Mouse (Mus musculus) spleen, postnatal 36 days (tissue): Measurements from ENCODE around the gene Prc1.

ENCODE experiments used
- DNase-seq, 2 experiments: peaks; one replicate each; pipeline ENCODE4 v3.0.0; 2022; ENCODE audit warnings: low spot score in 2 of 2, mixed read lengths in 1 of 2

Prc1 gene

GRCm38 (mm10) chr7:80294062-80294763 is at the start of gene Prc1:
Prc1 (plus strand) TSS chr7:80294450.
- DNase-seq: peak; percentile 99

DNA sequence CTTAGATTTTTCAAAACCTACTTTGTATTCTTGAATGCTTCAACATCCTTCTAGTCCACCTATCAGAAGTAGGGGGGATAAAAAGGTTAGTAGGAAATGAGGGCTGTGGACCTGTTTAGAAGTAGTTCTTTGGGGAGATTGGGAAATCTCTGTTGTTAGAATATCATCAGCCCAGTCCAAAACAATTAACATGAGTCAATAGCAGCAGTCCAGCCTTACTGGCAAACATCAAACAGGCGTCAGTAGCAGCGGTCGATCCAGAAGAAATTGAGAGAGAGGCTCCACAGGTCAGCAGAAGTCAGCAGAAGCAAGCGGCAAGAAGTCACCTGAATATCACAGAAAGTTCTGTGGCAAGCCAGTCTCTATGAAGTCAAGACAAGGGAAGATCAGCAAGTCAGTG is 49.4 kb upstream of the Prc1 start:
- no peak for DNase-seq

GRCm38 (mm10) chr7:80246148-80246721 is 48.0 kb upstream of the Prc1 start, which contains the start of gene Ttll13:
Ttll13 (plus strand) TSS chr7:80246376.
- peak; percentile 97 for DNase-seq

DNA sequence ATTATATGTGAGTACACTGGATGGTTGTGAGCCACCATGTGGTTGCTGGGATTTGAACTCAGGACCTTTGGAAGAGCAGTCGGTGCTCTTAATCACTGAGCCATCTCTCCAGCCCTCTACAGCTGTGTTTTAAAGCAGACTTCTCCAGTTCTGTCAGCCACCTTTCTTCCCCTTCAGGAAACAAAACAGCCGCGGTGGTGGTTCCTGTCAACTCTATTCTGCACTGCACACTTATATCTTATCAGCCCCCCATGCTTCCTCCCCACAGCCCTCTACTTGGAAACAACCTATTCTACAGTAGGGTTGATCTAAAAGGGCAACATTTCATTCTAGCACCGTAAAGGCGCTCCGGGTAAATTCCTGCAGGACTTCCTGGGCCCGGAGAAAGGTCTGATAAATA is 47.4 kb upstream of the Prc1 start:
- DNase-seq: no peak

- no peak for DNase-seq
These were observed 41.8 kb upstream of the Prc1 start for GRCm38 (mm10) chr7:80252437-80252836.

DNA sequence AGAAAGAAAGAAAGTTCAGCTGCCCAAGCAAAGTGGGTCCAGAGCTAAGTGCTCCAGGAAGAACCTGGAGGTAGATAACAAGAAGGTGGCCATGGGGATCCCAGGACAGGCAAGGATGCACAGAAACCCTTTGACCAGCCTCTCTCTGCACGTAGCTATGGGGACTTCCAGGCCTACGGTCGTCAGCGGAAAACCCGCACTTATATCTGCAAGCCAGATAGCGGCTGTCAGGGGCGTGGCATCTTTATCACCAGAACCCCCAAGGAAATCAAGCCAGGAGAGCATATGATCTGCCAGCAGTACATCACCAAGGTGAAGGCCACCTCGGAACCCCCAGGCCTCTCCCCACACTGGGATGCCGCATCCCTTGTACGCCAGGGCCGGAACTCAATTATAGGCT is 41.4 kb upstream of the Prc1 start:
- DNase-seq: no peak

- DNase-seq: no peak
These were observed 38.3 kb upstream of the Prc1 start for GRCm38 (mm10) chr7:80255981-80256380.

- no peak for DNase-seq
These were observed 36.5 kb upstream of the Prc1 start for GRCm38 (mm10) chr7:80257706-80258105.

GRCm38 (mm10) chr7:80260625-80261371 is 33.5 kb upstream of the Prc1 start, which contains the start of gene Ngrn:
Ngrn (plus strand) TSS chr7:80261215.
- DNase-seq: peak; percentile 81 to 87

DNA sequence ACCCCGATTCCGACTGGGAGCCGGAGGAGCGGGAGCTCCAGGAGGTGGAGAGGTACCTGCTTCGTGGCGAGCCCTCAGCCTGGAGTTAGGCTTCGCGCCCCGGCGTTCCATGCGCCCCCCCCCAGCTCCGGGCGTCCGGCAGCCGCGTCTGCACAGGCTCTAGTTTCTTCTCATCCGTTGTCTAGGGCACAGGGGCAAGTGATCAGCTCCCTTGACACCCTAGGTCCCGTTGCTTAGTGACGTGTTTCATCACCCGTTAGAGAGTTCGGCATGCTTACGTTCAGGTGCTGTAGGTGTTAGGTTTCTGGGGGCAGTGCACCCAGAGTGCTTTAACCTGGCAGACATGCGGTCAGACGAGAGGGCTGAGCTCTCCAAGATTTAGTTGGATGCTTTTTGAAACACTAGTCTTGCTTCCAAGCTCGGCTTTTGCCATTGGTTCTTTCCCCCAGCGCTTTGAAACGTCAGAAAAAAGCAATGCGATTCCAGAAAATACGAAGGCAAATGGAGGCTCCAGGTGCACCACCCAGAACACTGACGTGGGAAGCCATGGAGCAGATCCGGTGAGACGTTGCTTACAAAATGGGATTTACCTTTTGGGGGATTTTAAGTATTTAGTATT is 32.8 kb upstream of the Prc1 start:
- DNase-seq: no peak

DNA sequence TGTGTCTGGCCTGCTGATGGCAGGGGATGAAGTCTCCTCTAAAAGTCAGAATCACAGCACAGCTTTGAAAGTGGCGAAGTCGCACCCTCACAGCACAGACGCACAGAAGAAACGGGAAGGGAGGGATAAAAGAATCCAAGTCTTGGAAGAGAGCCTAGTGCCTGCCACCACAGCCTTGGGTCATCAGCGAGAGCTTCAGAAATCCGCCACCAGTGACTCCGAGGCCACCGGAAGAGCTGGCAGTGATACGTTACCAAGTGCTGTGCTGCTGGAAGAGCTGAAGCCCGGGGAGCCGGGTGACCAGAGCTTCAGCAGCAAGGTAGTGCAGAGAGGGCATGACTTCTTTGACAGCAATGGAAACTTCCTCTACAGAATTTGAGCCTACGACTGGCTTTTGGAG is 29.6 kb upstream of the Prc1 start:
- DNase-seq: no peak

DNA sequence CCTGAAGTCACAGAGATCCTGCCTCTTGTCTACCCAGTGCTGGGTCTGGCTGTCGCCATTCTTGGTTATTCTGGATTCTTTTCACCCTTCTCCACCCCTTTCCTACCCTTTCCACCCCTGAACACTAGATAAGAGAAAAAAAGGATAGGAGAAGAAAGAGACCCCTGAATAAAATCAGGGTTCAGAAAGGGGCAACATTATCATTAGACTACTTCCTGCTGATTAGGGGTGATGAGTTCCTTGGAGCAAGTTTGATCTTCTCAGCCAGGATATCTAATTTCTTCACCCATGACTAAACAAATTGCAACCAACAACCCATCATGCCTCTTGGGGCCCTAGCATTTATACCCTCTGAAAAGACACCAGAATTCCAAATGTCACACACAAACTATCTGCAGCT is 26.5 kb upstream of the Prc1 start:
- DNase-seq: no peak

- DNase-seq: peak; percentile 92 to 96
These were observed 25.1 kb upstream of the Prc1 start, which contains the start of gene Vps33b for GRCm38 (mm10) chr7:80268897-80269750. Vps33b (plus strand) TSS chr7:80269649.

DNA sequence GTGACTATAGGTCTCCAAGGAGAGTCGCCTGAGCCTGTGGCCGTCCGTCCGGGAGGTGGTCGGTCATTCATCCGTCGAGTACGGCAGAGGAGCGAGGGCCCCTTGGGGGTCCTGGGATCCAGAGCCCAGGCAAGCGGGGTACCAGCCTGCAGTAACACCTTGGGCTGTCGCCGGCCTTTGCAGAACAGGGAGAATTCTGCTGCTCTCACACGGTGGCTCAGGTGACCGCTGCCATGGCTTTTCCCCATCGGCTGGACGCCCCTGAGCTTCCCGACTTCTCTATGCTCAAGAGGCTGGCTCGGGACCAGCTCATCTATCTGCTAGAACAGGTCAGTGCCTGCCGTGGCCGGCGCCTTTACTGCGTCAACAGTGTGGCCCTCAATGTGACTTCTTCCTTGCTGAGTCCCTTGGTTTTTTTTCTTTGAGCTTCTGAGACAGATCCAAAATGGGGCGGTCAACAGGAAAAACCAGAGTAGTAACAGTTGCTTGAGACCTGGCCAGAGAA is 24.4 kb upstream of the Prc1 start:
- DNase-seq: no peak

- DNase-seq: no peak
These were observed 20.8 kb upstream of the Prc1 start for GRCm38 (mm10) chr7:80273456-80273855.

DNA sequence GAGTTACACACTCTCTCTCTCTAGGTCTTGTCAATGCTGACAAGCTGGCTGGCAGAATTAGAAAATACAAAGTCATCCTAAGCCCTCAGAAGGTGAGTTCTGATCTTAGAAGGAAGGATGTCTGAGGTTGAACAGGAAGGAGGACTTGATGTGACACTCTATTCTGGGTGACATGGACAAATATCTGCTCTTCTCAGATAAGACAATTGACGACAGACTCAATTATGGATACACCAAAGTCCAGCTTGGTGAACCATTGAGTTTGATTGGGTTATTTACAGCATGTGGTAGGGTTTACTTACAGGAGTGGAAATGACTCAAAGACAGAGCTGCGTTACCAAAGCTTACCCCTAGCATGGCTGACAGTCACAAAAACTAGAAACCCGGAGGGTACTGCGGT is 17.9 kb upstream of the Prc1 start:
- no peak for DNase-seq

DNA sequence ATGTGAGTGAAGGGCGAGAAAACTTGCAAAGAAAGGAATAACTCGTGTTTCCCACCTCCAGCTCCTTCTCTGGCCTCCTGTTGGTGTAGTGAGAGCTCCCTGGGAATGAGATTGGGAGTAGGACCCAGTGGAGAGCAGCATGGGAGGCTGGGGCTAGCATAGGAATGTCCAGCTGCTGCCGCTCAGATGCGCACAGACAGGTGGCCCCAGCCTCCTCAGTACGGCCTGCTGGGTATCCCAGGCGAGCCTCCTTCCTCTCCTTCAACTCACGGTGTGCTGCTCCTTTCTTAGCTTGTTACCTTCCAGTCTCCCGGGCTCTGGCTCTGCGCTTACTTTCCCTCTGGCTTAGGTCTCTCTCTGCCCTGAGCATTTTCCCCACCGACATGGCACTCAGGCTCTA is 14.2 kb upstream of the Prc1 start:
- DNase-seq: no peak

GRCm38 (mm10) chr7:80280998-80281397 is 13.3 kb upstream of the Prc1 start:
- no peak for DNase-seq

DNA sequence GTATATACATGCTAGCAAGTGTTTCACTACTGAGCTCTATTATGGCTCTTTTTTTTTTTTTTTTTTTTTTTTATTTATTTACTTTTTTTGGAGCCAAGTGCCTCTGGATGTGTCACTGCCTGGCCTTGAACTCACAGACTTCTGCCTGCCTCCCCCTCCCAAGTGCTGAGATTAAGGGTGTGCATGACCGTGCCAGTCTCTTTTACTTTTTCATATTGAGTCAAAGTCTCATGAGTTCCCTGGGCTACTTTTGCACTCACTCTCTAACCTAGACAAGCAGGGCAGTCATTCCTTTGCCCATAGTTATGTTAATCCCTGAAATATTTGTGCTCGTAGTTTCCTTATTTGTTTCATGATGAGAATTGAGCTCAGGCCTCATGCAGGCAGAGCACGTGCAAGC is 12.6 kb upstream of the Prc1 start:
- no peak for DNase-seq

- DNase-seq: no peak
These were observed 10.9 kb upstream of the Prc1 start for GRCm38 (mm10) chr7:80283226-80283918.

DNA sequence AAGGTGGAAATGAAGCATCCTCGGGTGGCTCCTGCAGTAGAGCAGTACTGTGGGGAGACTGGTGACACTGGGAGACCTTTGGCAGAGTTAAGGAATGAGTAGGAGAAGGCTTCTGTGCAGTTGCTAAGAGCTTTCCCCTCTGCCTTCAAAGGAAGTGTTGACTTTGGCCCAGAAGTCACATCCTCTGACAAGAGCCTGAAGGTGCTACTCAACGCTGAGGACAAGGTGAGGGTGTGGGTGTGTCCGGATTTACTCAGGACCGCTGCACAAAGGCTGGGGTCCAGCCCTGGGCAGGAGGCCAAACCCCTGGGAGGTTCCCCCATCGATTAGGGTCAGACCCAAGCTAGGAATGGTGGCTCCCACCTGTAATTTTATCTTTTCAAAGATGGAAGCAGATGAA is 9.9 kb upstream of the Prc1 start:
- DNase-seq: no peak
